Mouse (Mus musculus) lung, postnatal 0 days (tissue): ENCODE measurements around the gene Mcoln1.

ENCODE experiments used
- CTCF ChIP-seq: IDR thresholded peaks from 2 replicates; pipeline ENCODE4 v1.5.1; 2016; ENCODE audit warnings: antibody characterized with exemption, mild to moderate bottlenecking
- EP300 ChIP-seq: IDR thresholded peaks from 2 replicates; pipeline ENCODE4 v1.6.1; 2016; ENCODE audit warnings: antibody characterized with exemption, mild to moderate bottlenecking, control low read depth

DNA sequence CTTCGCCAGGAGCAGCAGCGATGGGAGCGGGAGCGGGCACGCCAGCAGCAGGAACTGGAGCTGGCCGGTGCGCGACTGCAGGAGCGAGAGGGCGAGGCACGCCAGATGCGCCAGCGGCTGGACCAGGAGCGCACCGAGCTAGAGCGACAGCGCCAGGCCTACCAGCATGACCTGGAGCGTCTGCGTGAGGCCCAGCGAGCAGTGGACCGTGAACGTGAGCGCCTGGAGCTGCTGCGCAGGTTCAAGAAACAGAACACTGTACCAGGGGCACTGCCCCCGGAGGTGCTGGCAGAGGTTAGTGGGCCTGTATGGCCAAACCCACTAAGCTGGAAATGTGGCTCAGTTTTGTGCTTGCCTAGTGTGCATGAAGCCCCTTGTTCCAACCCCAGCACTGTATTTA lies 48.3 kb upstream of the Mcoln1 start:
- no peak for TF ChIP-seq CTCF
- TF ChIP-seq EP300 = no peak
